Mouse (Mus musculus) fat pad, adult 2 months (tissue): ENCODE results near the gene Rnf130.

ENCODE experiments used
- DNase-seq: peaks from one replicate; pipeline ENCODE4 v3.0.0-alpha.2; 2011; ENCODE audit warnings: low read depth, low spot score; ENCODE audit errors: extremely low read depth

Gene Rnf130

DNA sequence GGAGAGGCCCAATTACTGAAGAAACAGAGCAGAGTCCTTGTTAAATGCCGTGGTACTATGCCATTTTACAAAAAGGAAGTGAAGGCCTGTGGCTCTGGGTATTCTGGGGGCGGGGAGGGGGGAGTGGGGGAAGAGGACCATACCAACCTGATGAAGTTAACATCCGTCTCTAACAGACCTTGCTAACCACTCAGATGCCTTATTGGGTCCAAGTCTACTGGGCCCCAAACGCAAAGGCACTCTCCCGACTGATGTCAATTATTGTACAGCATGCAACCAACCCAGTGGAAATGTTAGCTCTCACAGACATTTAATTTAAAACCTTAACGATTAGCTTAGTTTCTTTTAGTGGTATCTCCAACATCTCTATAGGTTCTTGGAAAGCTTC lies 707 bp upstream of the Rnf130 start:
- DNase-seq: no peak

DNA sequence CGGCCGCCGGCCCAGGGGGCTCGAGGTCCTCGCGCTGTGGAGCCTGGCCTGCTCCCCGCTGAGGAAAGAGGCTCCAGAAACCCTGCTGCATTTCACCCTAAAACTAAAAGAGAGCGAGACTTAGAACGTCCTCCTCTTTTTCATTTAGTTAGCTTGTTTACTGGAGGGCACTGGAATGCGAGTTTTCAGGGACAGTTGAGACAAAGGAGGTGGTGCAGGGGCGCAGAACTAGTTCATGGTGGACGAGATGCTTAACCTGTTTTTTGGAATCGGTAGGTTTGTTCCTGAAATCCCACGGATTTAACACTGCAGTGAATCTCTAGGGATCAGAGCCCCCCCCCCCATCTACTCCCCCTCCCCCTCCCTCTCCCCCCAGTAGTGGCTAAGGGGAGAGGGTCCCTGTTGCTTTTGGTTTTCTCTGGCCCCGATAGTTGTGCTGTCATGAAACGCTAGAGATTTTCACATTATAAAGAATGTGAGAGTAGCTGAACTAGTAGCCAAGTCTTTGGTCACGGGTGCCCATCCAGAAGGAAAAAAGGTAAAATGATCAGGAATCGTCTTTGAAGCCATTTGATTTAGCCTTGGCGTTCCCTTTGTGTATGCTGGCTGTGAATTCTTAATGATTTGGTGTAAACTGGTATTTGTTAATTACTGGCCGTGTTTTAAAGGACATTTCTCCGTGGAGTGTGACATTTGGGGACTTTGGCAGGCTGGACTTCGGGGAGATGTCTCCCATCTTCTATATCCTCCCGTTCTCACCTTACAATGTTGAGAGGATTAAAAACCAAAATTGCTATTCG lies 775 bp downstream of the Rnf130 start:
- no peak for DNase-seq

DNA sequence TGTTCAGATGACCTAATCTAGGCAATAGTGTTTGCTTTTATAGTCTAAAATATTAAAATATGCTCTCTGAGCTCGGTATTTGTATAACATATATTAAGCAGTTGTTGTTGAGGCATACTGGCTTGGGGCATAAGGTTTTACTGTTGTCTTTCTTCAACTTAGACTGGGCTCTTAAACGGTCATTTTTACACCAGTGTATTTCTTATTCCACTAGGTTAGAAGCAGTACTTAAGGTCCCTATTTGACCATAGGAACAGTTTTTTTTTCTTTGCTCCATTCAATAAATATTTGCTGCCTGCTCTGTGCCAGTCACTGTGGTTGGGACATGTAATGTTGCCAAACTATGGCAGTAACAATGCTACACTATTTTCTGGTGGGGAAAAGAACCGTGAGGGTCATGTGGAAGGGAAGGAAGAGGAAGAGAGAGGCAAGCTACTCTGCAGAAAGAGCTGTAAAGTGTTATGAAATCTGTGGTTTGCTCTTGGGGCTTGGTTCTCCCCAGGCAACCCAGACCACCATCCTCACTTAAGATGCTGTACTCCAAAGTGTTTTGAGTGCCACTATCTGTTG lies 1.5 kb downstream of the Rnf130 start:
- DNase-seq: no peak

DNA sequence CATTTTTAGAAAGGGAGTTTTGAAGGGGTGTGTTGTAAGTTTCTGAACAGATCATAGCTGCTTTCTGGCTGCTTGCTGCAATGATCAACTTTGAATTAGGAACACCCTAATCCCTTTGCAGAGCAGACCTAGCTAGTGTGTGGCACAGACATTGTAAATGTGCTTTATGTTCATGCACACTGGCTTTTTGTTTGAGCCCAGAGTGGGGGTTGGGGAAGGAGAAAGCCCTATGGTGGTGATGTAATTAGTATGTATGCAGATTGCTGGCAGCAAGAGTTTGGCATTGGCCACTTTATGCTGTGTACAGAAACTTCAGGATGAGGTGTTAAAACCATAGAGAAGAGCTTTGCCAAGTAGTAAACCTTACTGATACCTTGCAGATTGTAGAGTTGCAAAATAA lies 3.3 kb downstream of the Rnf130 start:
- DNase-seq: no peak

DNA sequence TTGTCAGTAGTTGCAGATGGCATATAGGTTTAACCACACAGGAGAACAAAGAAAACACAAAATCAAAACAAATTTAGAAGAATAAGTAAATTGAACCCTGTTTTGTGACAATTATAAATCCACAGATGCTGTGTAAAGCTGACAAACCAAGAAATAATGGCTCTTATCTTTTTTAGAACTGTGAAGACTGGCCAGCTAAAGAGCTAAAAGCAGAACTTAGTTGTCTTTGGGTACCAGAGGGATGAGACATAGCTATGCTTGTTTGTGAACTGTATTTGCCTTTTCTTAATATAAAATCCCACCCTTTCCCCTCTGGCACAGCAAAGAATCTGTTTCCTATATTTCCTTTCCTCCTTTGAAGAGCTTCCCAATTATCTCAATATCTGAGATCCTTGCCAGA lies 9.0 kb downstream of the Rnf130 start:
- DNase-seq: no peak

DNA sequence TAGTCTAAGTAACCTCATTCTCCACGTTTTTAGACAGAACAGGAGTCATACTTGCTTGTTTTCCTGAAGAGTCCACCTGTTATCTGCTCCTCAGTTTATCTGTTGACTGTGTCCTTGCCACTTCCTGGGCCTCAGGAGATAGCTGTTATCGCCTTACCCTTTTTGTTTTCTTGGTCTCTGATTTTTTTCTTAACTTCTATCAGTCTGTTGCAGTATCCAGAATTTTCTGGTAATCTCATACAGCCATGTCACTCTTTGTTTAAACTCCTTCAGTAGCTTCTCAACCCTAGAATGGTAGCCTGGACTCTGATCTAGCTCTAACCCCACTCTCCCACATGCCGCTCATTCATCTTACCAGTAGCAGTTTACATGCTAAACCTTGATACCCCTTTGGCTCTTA lies 10.6 kb downstream of the Rnf130 start:
- no peak for DNase-seq

DNA sequence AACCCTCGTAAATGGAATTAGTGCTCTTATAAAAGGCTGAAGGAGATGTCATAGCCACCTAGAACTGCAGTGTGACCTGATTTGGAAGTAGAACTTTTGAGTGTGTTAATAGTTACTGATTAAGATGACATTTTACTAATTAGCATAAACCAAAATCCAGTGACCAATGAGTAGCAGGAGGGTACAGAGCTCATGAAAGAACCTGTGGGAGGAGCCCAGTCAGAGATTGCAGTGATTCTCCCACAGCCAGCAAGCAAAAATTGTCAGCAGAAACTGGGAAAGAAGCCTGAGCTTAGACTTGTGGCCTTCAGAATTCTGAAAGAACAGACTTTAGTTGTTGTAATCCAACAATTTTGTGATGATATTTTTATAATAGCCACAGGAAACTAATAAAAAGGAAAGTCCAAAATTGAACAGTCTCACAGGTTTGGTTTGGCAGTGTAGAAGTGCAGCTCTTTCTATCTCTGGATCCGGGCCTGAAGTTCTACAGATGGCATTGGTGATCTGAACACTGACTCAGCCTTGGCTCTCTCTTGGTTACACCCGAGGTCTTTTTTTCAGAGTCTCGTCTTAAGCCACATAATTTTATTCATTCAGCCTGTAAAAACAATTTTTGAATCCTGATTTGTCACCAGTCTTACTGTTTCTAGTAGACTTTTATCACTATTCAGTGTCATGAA lies 11.8 kb downstream of the Rnf130 start:
- DNase-seq: no peak

DNA sequence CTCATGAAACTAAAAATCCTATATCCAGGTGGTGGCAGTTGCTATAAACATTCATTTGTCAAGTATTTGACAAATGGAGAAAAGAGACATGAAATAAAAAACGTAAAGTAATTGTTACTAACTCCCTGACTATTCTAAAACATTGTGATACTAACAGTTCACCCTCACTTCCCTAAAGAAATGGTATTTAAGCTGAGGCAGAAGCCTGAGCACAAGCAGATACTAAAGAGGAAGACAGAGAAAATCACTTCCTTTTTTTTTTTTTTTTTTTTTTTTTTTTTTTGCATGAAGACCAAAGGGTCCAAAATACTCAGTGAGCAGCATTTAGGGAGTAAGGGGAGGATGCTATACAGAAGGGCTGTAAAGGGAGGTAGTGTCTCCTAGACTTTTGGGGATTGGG lies 13.6 kb downstream of the Rnf130 start:
- DNase-seq: no peak

DNA sequence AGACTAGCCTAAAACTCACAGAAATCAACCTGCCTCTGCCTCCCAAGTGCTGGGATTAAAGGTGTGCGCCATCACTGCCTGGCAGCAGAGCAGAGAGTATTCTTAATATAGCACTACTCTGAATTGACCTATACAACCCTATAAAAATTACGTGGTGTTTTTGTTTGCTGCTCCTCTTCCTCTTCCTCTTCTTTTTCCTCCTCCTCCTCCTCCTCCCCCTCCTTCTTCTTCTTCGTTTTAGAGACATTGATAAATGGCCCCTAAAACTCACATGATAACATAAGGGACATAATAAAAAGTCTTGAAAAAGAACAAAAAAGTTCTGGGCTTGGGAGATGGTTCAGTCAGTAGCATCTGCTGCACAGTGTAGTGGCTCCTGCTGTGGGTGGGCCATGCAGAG lies 16.0 kb downstream of the Rnf130 start:
- DNase-seq: no peak

DNA sequence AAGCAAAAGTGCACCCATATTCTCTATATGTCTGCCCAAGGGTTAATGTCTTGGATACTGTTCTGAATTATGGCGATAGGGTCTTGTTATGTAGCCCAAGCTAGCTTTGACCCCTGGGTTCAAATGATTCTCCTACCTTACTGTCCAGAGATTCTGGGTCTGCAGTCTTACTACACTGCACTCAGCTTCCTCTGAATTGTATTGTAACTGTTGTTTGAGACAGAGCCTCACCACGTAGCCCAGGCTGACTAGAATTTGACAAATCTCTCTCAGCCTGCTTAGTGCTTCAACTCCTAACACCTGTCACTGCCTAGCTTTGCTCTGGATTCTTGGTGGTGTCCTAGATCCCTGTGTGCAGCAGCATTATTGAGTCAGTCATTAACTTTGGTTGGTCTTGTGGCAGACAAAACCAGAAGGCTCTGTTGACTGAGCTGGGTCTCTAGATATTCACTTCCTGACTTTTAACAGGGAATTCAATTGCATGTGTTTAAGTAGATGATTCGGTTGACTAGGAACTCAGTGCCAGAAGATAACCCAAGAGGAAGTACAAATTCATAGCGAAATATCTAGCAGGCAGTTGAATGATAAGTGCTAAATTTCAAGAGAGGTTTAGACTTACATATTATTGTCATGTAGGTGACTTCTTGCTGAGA lies 17.3 kb downstream of the Rnf130 start:
- no peak for DNase-seq

DNA sequence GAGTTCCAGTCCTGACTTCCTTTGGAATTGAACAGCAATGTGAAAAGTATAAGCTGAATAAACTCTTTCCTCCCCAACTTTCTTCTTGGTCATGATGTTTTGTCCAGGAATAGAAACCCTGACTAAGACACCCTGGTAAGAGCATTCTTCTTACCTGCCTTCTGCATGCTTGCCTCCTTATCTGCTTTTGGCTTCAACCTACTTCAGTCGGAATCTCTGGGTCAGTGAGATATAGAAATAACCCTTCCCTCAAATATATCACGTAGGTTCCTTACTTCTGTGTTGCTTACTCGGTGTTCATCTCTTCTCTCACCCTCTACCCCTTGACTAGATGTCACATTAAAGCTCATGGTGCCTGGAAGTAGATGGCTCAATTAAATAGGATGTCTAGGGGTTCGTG lies 19.3 kb downstream of the Rnf130 start:
- DNase-seq: no peak

DNA sequence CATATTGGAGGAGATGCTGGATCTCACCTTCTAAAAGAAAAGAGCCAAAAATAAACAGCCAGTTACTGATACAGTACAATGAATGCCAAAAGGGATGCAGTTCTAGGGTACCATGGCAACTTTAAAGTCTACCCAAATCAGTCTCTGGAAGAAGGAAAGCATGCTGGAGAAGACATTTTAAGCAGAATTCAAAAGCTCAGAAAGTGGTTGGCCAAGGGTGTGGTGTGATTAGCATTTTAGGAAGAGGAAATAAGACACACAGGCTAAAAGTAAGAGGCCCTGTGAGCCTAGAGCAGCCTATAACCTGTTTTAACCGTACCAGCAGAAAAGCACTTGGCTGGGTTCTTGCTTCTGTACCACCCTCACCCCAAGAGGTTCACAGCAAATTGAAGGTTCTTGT lies 22.5 kb downstream of the Rnf130 start:
- no peak for DNase-seq

DNA sequence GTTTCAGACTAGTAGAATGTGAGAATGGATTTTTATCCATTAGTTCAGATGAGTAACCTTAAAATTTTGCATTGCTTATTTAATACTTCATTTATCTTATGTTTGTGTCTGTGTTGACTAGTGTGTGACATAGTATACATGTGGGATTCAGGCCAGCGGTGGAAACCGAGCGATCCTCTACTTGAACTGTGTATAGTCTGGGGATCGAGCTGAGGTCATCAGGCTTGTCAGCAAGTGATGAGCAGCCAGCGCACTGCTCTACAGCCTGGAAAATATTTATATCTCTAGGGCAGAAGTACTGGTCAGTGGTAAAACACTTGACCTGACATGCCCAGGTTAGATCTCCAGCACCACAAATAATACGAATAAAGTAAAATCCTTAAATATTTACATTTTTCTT lies 23.0 kb downstream of the Rnf130 start:
- no peak for DNase-seq

DNA sequence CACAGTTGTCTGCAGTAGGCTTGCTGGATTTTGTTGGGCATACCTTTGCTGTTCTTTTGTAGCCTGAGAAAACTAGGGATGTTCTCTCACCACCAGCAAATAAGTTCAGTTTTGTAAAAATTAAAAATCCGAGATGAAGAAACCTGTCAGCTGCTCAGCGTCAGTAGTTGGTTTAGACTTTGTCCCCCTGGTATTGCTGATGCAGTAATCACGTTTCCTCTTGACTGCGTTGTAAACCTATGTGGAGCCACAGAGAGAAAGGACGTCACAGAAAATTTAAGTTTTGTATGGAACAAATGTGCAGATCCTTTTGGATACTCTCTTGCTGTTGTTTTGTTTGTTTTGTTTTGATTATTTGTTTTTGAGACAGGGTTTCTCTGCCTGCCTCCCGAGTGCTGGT lies 25.2 kb downstream of the Rnf130 start:
- no peak for DNase-seq

DNA sequence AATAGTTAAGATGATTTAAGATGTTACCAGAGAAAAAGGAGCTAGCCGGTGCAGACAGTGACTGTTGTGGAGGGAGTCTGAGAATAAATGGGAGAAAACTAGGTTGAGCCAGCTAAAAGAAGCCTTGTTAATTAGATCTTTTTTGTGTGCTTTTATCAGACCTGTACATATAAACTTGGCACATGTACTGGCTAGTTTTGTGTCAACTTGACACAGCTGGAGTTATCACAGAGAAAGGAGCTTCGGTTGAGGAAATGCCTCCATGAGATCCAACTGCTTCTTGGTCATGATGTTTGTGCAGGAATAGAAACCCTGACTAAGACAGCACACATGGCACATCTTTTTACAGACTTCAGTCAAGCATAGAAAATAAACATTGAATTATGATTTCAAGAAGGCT lies 32.6 kb downstream of the Rnf130 start:
- DNase-seq: no peak

DNA sequence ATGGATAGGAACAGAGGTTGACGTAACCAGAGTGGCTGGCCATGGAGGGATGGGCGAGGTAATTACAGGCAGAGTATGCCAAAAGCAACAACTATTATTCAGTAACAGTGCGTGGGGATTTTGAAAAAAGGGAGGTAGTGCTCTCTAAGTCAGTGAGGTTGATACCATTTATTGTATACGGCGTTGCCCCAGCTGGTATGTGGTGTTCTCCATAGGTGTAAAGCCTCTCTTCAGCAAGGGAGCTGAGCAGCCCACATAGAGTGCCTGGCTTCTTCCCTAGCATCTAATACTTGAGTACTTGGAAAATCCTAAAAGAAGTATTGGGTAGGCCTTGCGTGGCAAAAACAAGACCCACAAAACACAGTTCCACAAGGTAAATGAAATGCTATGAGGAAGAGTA lies 33.1 kb downstream of the Rnf130 start:
- DNase-seq: no peak

DNA sequence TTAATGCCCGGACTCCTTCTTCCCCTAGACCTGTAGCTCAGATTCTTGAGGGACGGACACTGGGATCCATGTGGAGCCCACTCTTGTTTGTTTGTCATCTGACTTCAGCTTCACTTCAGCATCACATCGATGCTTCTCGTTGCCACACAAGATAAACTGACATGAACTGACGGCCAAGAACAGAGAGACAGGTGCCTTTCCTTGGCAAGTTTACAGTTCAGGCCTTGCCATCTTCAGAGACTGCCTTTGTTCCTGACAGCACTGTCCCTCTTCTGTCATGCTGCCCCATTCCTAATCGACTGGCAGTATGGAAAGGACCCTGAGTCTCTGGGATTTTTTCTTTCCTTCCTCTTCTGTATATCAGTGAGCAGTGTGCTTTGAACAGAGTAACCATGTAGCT lies 33.9 kb downstream of the Rnf130 start:
- no peak for DNase-seq

DNA sequence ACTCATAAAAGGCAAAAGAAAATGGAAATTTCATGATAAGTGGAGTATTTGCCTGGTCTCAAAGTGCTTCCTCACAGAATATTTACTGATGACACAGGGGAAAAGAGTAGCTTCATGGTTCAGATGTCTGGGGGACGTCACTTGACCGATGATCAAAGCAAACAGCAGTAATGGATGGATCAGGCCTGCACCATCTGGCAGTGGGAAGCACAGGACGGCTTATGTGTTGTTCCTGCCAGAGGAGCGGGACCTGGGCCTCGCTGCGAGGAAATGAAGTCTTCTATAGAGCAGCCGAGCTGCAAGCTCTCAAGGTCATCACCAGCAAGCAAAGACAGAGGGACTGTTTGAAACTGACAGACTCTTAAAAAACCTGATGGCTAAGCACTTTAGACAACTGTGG lies 37.0 kb downstream of the Rnf130 start:
- no peak for DNase-seq

DNA sequence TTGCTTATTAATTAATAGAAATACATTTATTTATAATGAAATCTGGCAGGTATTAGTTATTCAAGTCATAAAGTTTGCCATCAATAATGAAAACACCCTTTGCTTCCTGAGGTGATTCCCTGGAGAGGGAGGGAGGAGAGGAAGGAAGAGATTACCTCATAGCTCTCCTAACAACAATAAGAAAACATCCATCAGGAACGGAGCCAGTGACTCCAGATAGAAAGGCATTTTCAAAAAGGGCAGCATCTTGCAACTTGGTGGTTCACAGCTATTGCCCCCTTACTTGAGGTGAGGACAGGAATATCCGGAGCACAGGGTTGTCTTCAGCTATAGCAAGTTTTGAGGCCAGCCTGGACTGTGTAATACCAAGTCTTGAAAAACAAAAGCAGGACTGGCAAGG lies 40.9 kb downstream of the Rnf130 start:
- DNase-seq: no peak

DNA sequence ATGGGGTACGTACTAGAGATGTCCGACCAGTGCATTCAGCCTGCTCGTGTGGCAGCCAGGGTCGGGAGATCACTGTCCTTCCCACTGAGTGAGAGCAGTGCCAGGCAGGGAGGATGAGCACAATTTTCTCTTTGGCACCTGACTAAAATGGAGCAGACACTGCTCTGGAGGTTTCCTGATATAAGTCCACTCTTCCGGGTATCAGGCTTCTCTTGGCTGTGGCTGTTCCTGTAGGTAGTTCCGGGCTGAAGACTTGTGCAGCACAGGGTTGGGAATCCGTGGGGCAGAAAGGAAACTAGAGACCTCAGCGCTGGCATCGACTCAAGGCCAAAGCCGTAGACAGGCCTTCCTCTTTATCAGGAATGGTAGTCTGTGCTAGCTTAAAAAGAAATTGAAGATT lies 48.7 kb downstream of the Rnf130 start:
- DNase-seq: no peak

DNA sequence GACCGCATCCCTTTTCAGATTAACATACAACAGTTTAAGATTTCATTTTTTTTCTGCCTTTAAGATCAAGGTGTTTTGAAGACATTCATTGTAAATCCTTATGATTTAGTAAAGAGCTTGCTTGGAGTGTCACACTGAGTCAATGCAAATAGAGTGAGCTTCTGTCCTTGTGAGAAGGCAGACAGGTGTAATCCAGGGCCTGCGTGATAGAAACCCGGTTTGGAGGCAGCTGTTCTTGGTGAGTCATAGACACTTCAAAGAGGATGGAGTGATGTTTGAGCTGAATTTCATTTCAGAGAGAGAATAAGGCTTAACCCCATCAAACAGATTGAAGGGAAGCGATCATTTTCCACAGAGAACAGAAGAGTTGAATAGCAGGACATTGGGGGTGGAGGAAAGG lies 51.6 kb downstream of the Rnf130 start:
- no peak for DNase-seq
